Mouse (Mus musculus) ES-Bruce4 (cell line): ENCODE measurements around the gene Sftpd.

ENCODE experiments used
- CTCF ChIP-seq: IDR thresholded peaks from one replicate; pipeline ENCODE4 v1.8.1; 2011; ENCODE audit warnings: low read depth, low read length
- EP300 ChIP-seq: IDR thresholded peaks from 2 replicates; pipeline ENCODE4 v1.6.1; 2011; ENCODE audit warnings: low read depth, low read length; ENCODE audit not compliant: insufficient read depth
- POLR2A ChIP-seq: IDR thresholded peaks from one replicate; pipeline ENCODE4 v1.8.1; 2011; ENCODE audit warnings: low read length; ENCODE audit not compliant: insufficient read depth

GRCm38 (mm10) chr14:41168567-41168966, 16.4 kb downstream of the Sftpd start:
- TF ChIP-seq POLR2A (no peak), EP300 (no peak), CTCF (no peak)
